Mouse (Mus musculus) stomach, postnatal 0 days (tissue): ENCODE results near the gene Hoxa13. TPM values are rescaled to one million over a fixed set of nuclear protein-coding genes. Genes with fewer than 3 reads are reported as not detected.
A peak's percentile ranks its signal among the peaks of the same experiment; 100 is the strongest.

Experiments
- ATAC-seq: fragments of 200-750 bp; cut with Nextera tagmentation; 2 replicates; pipeline ENCODE4 v1.8.0; 2017; ENCODE audit not compliant: low FRiP score, low TSS enrichment
- DNase-seq: peaks from one replicate; pipeline ENCODE4 v3.0.0-alpha.2; 2016; ENCODE audit warnings: low spot score
- H3K27ac ChIP-seq: fragments of 300-500 bp; sonication (generic); replicated peaks from 2 replicates; pipeline ENCODE4 v1.5.1; 2014; ENCODE audit warnings: mild to moderate bottlenecking, control low read depth
- H3K27me3 ChIP-seq: fragments of 300-500 bp; sonication (generic); 2 replicates; pipeline ENCODE4 v1.6.1; 2014; ENCODE audit warnings: low read length; ENCODE audit not compliant: control insufficient read depth, insufficient read depth
- H3K36me3 ChIP-seq: fragments of 300-500 bp; sonication (generic); 2 replicates; pipeline ENCODE4 v1.6.1; 2014; ENCODE audit warnings: low read length, mixed read lengths; ENCODE audit not compliant: control insufficient read depth, insufficient read depth
- H3K4me1 ChIP-seq: fragments of 300-500 bp; sonication (generic); replicated peaks from 2 replicates; pipeline ENCODE4 v1.6.1; 2014; ENCODE audit warnings: antibody characterized with exemption; ENCODE audit not compliant: control insufficient read depth, insufficient read depth
- H3K4me2 ChIP-seq: fragments of 300-500 bp; sonication (generic); replicated peaks from 2 replicates; pipeline ENCODE4 v1.6.1; 2014; ENCODE audit warnings: low read depth, mild to moderate bottlenecking, control low read depth, moderate library complexity
- H3K4me3 ChIP-seq: fragments of 300-500 bp; sonication (generic); 2 replicates; pipeline ENCODE4 v1.5.1; 2014; ENCODE audit warnings: low read depth, low read length, control low read depth
- H3K9ac ChIP-seq: fragments of 300-500 bp; sonication (generic); 2 replicates; pipeline ENCODE4 v1.6.1; 2014; ENCODE audit warnings: mild to moderate bottlenecking, low read length, control low read depth, mixed read lengths
- H3K9me3 ChIP-seq: fragments of 300-500 bp; sonication (generic); 2 replicates; pipeline ENCODE4 v1.6.1; 2016; ENCODE audit warnings: low read length; ENCODE audit not compliant: control insufficient read depth
- CTCF ChIP-seq: IDR thresholded peaks from 2 replicates; pipeline ENCODE4 v1.5.1; 2016; ENCODE audit warnings: antibody characterized with exemption, low read depth, mild to moderate bottlenecking, moderate library complexity
- EP300 ChIP-seq: optimal IDR thresholded peaks from 2 replicates; pipeline ENCODE3; 2016; ENCODE audit warnings: antibody characterized with exemption
- WGBS: fragments of 180-500 bp; shearing (Covaris S2); extraction: QIAGEN DNeasy Blood & Tissue Kit; methylation state at CpG from one replicate; pipeline ENCODE4 v1.1.7; 2014; 5-methylcytosine and 5-hydroxymethylcytosine counted together
- polyA plus RNA-seq: library from polyadenylated mRNA; unstranded; fragments of >200 nt; fragmentation: Nextera tagmentation; extraction: Ambion mirVana; gene quantifications from 2 replicates; pipeline ENCODE4 v1.2.1, GENCODE M21; 2015

Hoxa13 gene
- polyA plus RNA-seq, 1 experiment from 2014 or later = not detected

DNA sequence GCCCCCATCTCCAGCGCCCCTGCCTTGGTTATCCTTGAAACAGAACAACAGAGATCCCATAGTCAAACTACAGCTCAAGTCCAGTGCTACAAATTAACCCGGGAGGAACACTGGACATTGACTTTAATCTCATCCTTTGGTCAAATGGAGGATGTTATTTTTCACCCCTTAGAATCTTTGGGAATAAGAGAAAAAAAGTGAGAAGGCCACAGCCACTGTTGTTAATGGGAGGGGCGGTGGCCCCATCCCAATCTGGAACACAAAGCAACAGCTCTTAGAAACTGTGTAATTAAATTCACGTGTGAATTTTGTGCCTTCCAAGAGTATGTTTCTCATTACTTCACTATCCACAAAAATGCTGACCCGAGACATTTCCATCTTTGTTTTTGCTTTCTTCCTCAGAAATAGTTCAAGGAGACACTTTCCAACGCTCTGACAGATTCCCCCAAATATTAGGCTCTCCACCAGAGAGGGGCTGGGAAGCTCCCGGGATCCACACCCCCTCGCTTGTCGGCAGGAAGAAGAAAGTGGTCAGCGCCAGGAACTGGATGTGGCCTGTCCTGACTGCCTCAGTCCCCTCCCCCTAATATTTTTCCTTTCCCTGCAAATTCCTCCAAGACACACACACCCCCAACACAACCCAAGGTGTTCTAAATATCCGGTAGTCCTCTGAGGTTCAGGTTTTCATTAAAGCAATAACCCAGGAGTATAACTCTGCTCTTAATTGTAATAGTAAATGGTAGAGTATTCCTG lies 33.0 kb downstream of the Hoxa13 start:
- no peak overlapping the region for H3K27ac ChIP-seq
- 7% methylated on average over 11 of the region's 11 CpGs for WGBS

DNA sequence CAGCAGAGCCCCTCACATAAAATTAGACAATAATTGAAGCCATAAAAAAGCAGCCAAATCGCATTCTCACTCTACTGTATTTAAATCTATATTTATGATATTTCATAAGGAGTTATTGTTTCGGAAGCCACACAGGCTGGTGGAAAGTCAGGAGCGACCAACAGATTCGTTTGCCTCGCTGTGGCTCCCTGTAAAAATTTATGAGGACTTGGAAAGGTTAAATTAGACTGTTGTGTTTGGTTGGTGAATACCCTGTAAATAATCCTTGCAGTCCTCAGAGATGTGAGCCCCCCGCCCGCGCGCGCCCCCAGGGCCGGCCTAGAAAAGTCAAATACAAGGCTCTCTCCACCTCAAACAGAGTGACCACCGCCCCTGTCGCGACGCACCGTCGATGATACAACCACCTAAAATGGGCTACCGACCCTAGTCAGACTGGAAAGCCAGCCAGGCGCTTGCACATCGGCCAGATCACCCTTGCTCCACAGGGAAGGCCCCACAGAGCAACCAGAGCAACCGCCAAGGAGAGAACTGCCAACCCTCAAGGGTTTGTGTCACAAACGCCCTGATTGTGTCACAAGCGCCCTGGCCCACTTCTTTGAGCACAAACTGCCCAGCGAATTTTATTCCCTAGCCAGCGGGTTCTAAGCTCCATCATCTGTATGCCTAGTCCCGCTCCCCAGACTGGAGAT lies 34.0 kb downstream of the Hoxa13 start:
- DNase-seq = no peak
- no peak overlapping the region for H3K9ac ChIP-seq

More for the DNA sequence above, 33.0 kb downstream of the Hoxa13 start:
- Histone ChIP-seq H3K9me3 (no peaks in the 10 kb centered on the region), H3K4me2 (no peak overlapping the region), H3K9ac (no peak overlapping the region), H3K4me3 (no peak overlapping the region), H3K4me1 (no peaks in the 10 kb centered on the region), H3K27me3 (peaks cover 37% of the 10 kb centered on the region), H3K36me3 (no peaks in the 10 kb centered on the region)
- no peak for ATAC-seq
- no peak for TF ChIP-seq EP300
- TF ChIP-seq CTCF = no peak
- DNase-seq = no peak

DNA sequence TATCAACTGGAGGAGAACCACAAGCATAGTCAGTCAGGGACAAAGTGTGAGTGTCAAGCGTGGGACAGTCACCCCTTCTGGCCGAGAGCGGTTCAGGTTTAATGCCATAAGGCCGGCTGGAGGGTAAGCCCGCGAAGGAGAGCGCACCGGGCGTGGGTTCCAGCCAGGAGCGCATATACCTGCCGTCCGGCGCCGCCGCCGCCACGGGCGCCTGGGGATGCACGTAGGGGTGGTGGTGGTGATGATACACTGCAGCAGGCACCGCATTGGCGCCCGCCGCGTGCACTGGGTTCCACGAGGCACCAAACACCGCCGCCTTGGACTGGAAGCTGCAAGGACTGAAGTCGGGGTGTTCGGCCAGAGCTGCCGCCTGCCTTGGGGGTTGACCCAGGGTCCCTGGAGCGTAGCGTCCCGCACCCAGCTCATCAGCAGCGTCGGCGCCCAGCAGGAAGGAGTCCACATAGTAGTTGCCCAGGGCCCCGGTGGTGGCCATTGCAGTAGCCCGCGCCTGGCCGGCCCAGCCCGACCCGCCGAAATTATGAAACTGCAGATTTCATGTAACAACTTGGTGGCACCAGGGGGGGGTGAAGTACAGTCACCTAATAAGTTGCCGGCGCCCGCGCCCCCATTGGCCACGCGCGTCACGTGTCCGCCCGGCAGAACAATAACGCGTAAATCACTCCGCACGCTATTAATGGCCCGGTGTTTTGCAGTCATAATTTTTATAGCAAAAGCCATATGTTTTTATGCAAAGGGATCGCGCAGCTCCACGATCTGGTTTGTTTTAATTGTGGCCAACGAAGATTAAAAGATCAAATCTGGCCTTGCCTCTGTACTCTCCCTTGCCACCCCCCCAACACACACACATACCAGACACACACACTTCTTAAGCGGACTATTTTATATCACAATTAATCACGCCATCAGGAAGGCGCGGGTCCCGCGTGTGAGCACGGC lies 34.8 kb downstream of the Hoxa13 start:
- no peaks in the 10 kb centered on the region for H3K9me3 ChIP-seq
- H3K4me3 ChIP-seq = no peak overlapping the region
- ATAC-seq (no peak), DNase-seq (no peak)
- peaks cover 46% of the 10 kb centered on the region for H3K27me3 ChIP-seq
- no peaks in the 10 kb centered on the region for H3K4me1 ChIP-seq
- 3% methylated on average over 67 of the region's 69 CpGs for WGBS
- peak overlapping the region; percentile 25; the same call in 1 of the 2 replicates for H3K4me2 ChIP-seq
- H3K36me3 ChIP-seq = no peaks in the 10 kb centered on the region
- TF ChIP-seq EP300 (no peak), CTCF (no peak)
- H3K9ac ChIP-seq = no peak overlapping the region
- H3K27ac ChIP-seq = no peak overlapping the region

More for the DNA sequence above, 34.0 kb downstream of the Hoxa13 start:
- H3K36me3 ChIP-seq = no peaks in the 10 kb centered on the region
- no peak overlapping the region for H3K4me2 ChIP-seq
- 8% methylated on average over 26 of the region's 26 CpGs for WGBS
- no peak for ATAC-seq
- H3K9me3 ChIP-seq = no peaks in the 10 kb centered on the region
- no peak overlapping the region for H3K27ac ChIP-seq
- H3K4me1 ChIP-seq = no peaks in the 10 kb centered on the region
- TF ChIP-seq CTCF (no peak), EP300 (no peak)
- H3K4me3 ChIP-seq = no peak overlapping the region
- peaks cover 44% of the 10 kb centered on the region for H3K27me3 ChIP-seq

DNA sequence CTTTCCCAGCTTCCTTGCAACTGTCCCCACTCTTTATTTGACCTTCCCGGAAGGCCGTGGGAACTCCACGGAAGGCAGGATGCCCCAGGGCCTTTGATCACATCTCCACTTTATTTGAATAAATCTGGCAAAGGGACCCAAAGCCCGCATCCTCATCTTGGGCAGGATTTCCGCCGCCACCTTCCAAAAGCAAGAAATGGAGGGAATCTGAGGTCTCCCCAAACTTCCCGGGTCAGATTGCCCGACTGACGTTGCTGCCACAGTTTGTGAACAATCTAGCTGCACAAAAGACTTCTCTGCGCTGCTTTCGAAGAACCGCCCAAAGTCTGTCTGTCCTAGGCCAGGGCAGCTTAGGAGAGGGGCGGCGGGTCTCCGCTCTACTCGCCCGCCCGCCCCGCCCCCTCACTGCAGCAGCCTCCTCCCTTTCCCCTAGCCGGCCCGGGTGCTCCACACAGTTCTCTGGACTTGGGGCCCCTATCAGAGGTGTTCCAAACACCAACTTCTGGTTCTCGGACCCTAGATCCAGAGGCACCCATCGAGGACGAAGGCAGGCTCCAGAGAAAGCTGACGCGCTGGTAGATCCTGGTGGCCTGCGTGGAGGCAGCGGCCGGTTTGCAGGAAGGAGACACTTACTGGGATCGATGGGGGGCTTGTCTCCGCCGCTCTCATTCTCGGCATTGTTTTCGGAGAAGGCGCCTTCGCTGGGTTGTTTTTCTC lies 35.6 kb downstream of the Hoxa13 start:
- 5% methylated on average over 36 of the region's 36 CpGs for WGBS
- no peak for TF ChIP-seq EP300
- no peak for TF ChIP-seq CTCF
- Histone ChIP-seq H3K36me3 (no peaks in the 10 kb centered on the region), H3K9me3 (no peaks in the 10 kb centered on the region), H3K27me3 (peaks cover 46% of the 10 kb centered on the region; the same call in 1 of the 2 replicates), H3K27ac (no peak overlapping the region), H3K4me1 (no peaks in the 10 kb centered on the region), H3K4me3 (0 out of 2 replicates have a peak overlapping the region, but pooled peaks have one; percentile 6), H3K9ac (no peak overlapping the region), H3K4me2 (no peak overlapping the region)
- DNase-seq = no peak
- no peak for ATAC-seq

DNA sequence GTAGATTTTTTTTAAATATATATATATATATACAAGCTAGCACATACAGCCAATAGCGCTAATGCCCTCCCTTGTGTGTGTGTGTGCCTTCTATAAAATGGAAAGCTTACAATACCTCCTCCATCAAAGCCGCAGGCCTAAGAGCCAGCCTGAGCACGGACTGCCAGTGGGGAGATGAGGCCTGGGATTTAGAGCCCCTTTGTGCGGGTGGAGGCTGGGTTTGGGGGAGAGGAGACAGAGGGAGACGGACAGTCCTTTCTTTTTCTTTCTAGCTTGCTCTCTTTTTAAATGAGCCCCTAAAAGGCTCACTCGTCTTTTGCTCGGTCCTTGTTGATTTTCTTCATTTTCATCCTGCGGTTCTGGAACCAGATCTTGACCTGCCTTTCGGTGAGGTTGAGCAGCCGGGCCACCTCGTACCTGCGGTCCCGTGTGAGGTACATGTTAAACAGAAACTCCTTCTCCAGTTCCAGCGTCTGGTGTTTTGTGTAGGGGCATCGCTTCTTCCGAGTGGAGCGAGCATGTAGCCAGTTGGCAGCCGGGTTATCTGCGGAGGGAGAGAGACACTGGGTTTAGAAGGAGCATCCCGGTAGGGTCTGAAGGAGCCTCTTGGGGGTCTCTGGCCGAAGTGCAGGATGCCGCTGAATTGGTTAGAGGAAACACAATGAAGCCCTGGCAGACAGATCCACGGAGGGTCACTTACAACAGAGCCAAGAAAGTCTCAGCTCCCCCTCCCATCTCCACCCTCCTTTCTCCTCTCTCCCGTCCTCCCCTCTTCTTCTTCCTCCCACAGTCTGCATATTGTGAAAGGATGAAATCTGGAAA lies 36.5 kb downstream of the Hoxa13 start:
- Histone ChIP-seq H3K4me1 (no peaks in the 10 kb centered on the region), H3K9ac (no peak overlapping the region), H3K4me3 (peak overlapping the region; percentile 15), H3K27ac (peak overlapping the region; percentile 8; the same call in 1 of the 2 replicates), H3K4me2 (no peak overlapping the region), H3K9me3 (no peaks in the 10 kb centered on the region), H3K36me3 (no peaks in the 10 kb centered on the region), H3K27me3 (peaks cover 45% of the 10 kb centered on the region; the same call in 1 of the 2 replicates)
- ATAC-seq = no peak
- 13% methylated on average over 24 of the region's 24 CpGs for WGBS
- no peak for DNase-seq
- no peak for TF ChIP-seq CTCF
